Mouse (Mus musculus): ENCODE results near the gene 1700001P01Rik. TPM values are rescaled to one million over a fixed set of nuclear protein-coding genes. Genes with fewer than 3 reads are reported as not detected.

The 1700001P01Rik gene
- polyA plus RNA-seq, 1 experiment = 0.80 TPM

DNA sequence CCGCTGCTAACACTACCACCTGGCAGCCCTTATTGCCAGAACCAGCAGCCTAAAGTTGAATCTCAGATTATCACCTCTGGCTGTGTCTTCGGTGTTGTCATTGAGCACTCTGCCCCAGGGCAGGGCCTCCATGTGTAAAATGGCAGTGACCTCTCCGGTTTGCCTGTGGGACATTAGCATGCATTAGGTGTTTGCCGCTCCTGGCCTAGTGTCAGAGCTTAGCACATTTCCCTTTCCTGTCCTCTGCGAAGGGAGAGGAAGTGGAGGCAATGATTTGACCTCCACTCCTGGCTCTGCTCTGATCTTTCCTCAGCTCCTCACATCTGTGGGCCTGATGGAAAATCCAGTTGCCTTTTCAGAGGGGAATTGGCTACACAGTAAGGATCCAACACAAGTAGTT lies 44.2 kb upstream of the 1700001P01Rik start:
- no peak overlapping the region for H3K27ac ChIP-seq (ENCODE audit: insufficient read depth, low read length)
- H3K4me1 ChIP-seq (ENCODE audit: control insufficient read depth, insufficient read depth, low read length) = peaks cover 52% of the 10 kb centered on the region
- H3K4me3 ChIP-seq (replicated peaks; ENCODE audit: insufficient read depth, low read depth, low read length) = no peak overlapping the region
- WGBS = 85% methylated on average over 5 of the region's 5 CpGs
- TF ChIP-seq POLR2A (IDR thresholded peaks at IDR 0.05; ENCODE audit: borderline replicate concordance, insufficient read depth, low read length) = no peak
- no peak for TF ChIP-seq CTCF (IDR thresholded peaks at IDR 0.05; ENCODE audit: borderline replicate concordance, insufficient read depth, low read depth, low read length)
- no peaks in the 10 kb centered on the region for H3K27me3 ChIP-seq (ENCODE audit: control insufficient read depth, insufficient read depth, low read length)
- DNase-seq = no peak

- H3K4me3 ChIP-seq (replicated peaks; ENCODE audit: insufficient read depth, low read depth, low read length) = no peak overlapping the region
- H3K27me3 ChIP-seq (ENCODE audit: control insufficient read depth, insufficient read depth, low read length) = no peaks in the 10 kb centered on the region
- 62% methylated on average over 4 of the region's 4 CpGs for WGBS
- DNase-seq = no peak
- TF ChIP-seq POLR2A (IDR thresholded peaks at IDR 0.05; ENCODE audit: borderline replicate concordance, insufficient read depth, low read length) (no peak), CTCF (IDR thresholded peaks at IDR 0.05; ENCODE audit: borderline replicate concordance, insufficient read depth, low read depth, low read length) (no peak)
- H3K4me1 ChIP-seq (ENCODE audit: control insufficient read depth, insufficient read depth, low read length) = peaks cover 46% of the 10 kb centered on the region
- 0 out of 2 replicates have a peak overlapping the region, but pooled peaks have one; percentile 26 for H3K27ac ChIP-seq (ENCODE audit: insufficient read depth, low read length)
These were observed 43.4 kb upstream of the 1700001P01Rik start for GRCm38 (mm10) chr11:97819102-97819501.

DNA sequence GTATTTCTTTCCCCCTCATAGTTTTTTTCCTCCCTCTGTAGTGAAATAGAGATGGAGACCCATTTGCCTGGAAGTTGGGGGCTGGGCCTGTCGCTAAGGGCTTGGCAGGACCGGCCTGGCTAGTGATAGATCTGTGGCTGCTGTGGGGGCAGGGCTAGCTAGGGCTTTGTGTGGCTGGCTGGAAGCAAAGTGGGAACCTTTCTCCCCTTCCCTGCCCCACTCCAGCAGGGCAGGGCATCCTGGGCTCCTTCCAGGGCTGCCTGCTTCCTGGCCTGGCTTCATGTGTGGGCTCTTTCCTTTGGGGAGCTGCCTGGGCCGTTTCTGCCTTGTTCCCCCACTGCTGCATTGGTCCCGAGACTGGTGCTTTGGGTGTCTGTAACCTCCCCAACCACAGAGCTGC lies 42.9 kb upstream of the 1700001P01Rik start:
- Histone ChIP-seq H3K27me3 (ENCODE audit: control insufficient read depth, insufficient read depth, low read length) (no peaks in the 10 kb centered on the region), H3K27ac (ENCODE audit: insufficient read depth, low read length) (peak overlapping the region; percentile 26), H3K4me3 (replicated peaks; ENCODE audit: insufficient read depth, low read depth, low read length) (no peak overlapping the region), H3K4me1 (ENCODE audit: control insufficient read depth, insufficient read depth, low read length) (peaks cover 50% of the 10 kb centered on the region)
- DNase-seq = peak in 1 of 2 experiments; percentile 50
- 17% methylated on average over 4 of the region's 4 CpGs for WGBS
- no peak for TF ChIP-seq POLR2A (IDR thresholded peaks at IDR 0.05; ENCODE audit: borderline replicate concordance, insufficient read depth, low read length)
- TF ChIP-seq CTCF (IDR thresholded peaks at IDR 0.05; ENCODE audit: borderline replicate concordance, insufficient read depth, low read depth, low read length) = no peak

GRCm38 (mm10) chr11:97818003-97818402 lies 42.3 kb upstream of the 1700001P01Rik start:
- Histone ChIP-seq H3K4me1 (ENCODE audit: control insufficient read depth, insufficient read depth, low read length) (peaks cover 51% of the 10 kb centered on the region), H3K4me3 (replicated peaks; ENCODE audit: insufficient read depth, low read depth, low read length) (no peak overlapping the region), H3K27ac (ENCODE audit: insufficient read depth, low read length) (0 out of 2 replicates have a peak overlapping the region, but pooled peaks have one; percentile 26), H3K27me3 (ENCODE audit: control insufficient read depth, insufficient read depth, low read length) (no peaks in the 10 kb centered on the region)
- no peak for DNase-seq
- WGBS = 51% methylated on average over 6 of the region's 6 CpGs
- TF ChIP-seq CTCF (IDR thresholded peaks at IDR 0.05; ENCODE audit: borderline replicate concordance, insufficient read depth, low read depth, low read length) (no peak), POLR2A (IDR thresholded peaks at IDR 0.05; ENCODE audit: borderline replicate concordance, insufficient read depth, low read length) (no peak)

DNA sequence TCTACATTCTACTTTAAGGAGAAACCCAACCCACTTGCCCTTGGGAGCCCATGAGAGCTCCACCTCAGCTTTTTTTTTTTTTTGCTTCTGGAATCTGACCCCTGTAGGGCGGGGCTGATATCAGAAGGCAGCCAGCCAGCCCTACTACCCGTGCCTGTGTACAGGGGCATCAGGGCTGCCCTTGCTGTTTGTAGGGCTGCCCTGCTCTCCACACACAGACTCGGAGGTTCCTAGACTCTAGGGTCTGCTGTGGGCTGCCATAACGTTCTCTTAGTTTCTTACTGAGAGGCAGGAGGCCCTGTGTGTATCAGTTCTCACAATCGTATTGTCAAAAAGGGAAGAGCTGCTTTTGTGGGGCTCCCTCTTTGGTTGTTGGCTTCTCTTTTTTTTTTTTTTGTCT lies 41.7 kb upstream of the 1700001P01Rik start:
- peaks cover 51% of the 10 kb centered on the region for H3K4me1 ChIP-seq (ENCODE audit: control insufficient read depth, insufficient read depth, low read length)
- no peak for TF ChIP-seq CTCF (IDR thresholded peaks at IDR 0.05; ENCODE audit: borderline replicate concordance, insufficient read depth, low read depth, low read length)
- no peak for TF ChIP-seq POLR2A (IDR thresholded peaks at IDR 0.05; ENCODE audit: borderline replicate concordance, insufficient read depth, low read length)
- WGBS = 77% methylated on average over 5 of the region's 5 CpGs

DNA sequence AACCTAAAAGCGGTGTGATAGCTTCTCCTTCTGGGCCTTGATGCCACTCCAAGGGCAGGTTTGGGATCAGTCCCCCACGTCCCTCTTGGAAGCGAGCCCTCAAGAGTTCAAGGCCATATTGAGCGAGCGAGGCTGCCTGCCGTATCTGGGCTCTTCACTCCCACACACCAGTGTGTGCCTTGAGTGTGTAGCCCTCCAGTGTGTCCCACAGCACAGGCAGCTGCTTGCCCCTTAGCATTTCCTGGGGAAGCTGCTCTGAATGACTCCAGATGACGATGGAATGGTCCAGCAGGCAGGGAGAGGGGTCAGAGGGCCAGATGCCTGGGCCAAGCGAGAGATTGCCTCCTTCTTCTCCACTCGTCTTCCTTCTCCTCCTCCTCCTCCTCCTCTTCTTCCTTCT lies 41.2 kb upstream of the 1700001P01Rik start:
- WGBS = 66% methylated on average over 9 of the region's 9 CpGs
- Histone ChIP-seq H3K4me3 (replicated peaks; ENCODE audit: insufficient read depth, low read depth, low read length) (no peak overlapping the region), H3K27me3 (ENCODE audit: control insufficient read depth, insufficient read depth, low read length) (no peaks in the 10 kb centered on the region), H3K27ac (ENCODE audit: insufficient read depth, low read length) (no peak overlapping the region), H3K4me1 (ENCODE audit: control insufficient read depth, insufficient read depth, low read length) (peaks cover 51% of the 10 kb centered on the region)
- no peak for DNase-seq
- TF ChIP-seq CTCF (IDR thresholded peaks at IDR 0.05; ENCODE audit: borderline replicate concordance, insufficient read depth, low read depth, low read length) (no peak), POLR2A (IDR thresholded peaks at IDR 0.05; ENCODE audit: borderline replicate concordance, insufficient read depth, low read length) (no peak)

More for the DNA sequence above, 41.7 kb upstream of the 1700001P01Rik start:
- no peak for DNase-seq
- Histone ChIP-seq H3K27me3 (ENCODE audit: control insufficient read depth, insufficient read depth, low read length) (no peaks in the 10 kb centered on the region), H3K4me3 (replicated peaks; ENCODE audit: insufficient read depth, low read depth, low read length) (no peak overlapping the region), H3K27ac (ENCODE audit: insufficient read depth, low read length) (no peak overlapping the region)

GRCm38 (mm10) chr11:97816176-97816575 lies 40.5 kb upstream of the 1700001P01Rik start:
- WGBS = 38% methylated on average over 5 of the region's 5 CpGs
- peaks cover 57% of the 10 kb centered on the region for H3K4me1 ChIP-seq (ENCODE audit: control insufficient read depth, insufficient read depth, low read length)

DNA sequence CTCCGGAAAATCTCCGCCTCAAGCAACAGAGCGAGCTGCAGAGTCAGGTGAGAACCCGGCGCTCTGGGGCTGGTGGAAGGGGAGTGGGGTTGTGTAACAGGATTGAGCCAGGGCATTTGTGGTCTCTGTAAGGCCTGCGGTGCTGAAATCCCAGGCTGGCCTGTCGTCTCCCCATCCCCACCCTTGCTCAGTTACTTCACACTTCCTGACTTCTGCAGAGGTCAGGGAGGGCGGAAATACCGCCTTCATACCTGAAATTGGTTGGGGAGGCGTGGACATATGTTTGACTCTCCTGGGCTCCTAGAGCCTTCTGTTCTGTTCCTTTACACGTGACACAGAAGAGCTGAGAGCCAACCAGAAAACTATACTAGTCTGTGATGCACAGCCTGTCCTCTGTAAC lies 40.0 kb upstream of the 1700001P01Rik start:
- peak overlapping the region; percentile 50; the same call in 1 of the 2 replicates for H3K27ac ChIP-seq (ENCODE audit: insufficient read depth, low read length)
- peaks cover 54% of the 10 kb centered on the region for H3K4me1 ChIP-seq (ENCODE audit: control insufficient read depth, insufficient read depth, low read length)
- WGBS = 52% methylated on average over 11 of the region's 11 CpGs
- no peaks in the 10 kb centered on the region for H3K27me3 ChIP-seq (ENCODE audit: control insufficient read depth, insufficient read depth, low read length)
- no peak for DNase-seq
- H3K4me3 ChIP-seq (replicated peaks; ENCODE audit: insufficient read depth, low read depth, low read length) = no peak overlapping the region
- TF ChIP-seq CTCF (IDR thresholded peaks at IDR 0.05; ENCODE audit: borderline replicate concordance, insufficient read depth, low read depth, low read length) (no peak), POLR2A (IDR thresholded peaks at IDR 0.05; ENCODE audit: borderline replicate concordance, insufficient read depth, low read length) (no peak)

More at GRCm38 (mm10) chr11:97816176-97816575, 40.5 kb upstream of the 1700001P01Rik start:
- Histone ChIP-seq H3K27me3 (ENCODE audit: control insufficient read depth, insufficient read depth, low read length) (no peaks in the 10 kb centered on the region), H3K27ac (ENCODE audit: insufficient read depth, low read length) (peak overlapping the region; percentile 50), H3K4me3 (replicated peaks; ENCODE audit: insufficient read depth, low read depth, low read length) (no peak overlapping the region)
- no peak for TF ChIP-seq CTCF (IDR thresholded peaks at IDR 0.05; ENCODE audit: borderline replicate concordance, insufficient read depth, low read depth, low read length)
- no peak for TF ChIP-seq POLR2A (IDR thresholded peaks at IDR 0.05; ENCODE audit: borderline replicate concordance, insufficient read depth, low read length)
- no peak for DNase-seq

Measured in cerebellum, adult 2 months (tissue).